Mouse (Mus musculus) hindlimb bud, embryonic 11.5 days (tissue): ENCODE data around the gene Skil.

Source experiments
- DNase-seq: peaks from one replicate; pipeline ENCODE4 v3.0.0-alpha.2; 2012; ENCODE audit warnings: low read depth, low spot score; ENCODE audit errors: extremely low spot score

Skil gene

DNA sequence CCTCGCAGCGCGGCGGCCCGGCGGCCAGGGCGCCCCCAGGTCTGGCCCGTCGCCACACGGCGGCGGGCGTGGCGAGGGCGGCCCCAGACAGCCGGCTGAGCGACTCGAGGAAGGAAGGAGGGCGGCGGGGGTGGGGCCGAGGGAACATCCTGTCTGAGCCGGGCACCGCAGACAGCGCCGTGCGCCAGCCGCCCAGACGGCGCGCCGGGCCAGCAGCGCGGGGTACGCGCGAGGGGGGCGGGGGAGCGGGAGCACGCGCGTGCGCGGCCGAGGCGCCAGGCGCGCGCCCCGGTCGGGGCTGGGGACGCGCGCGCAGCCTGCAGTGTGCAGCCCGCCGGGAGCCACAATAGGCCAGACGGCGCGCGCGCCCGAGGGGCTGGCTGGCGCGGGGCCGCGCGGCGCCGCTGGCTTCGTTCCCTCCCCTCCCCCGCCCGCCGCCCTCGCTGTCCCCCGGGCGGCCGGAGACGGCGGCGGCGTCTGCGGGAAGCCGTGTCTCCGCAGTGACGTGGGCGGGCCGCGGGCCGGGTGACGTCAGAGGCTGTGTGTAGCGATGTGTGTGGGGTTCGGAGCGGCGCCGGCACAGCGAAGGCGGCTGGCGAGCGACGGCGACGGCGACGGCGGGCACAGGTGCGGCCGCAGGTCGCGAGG is at the start of gene Skil:
Skil (plus strand) TSS at position 528 of the 648 bp plus-strand sequence.
- no peak for DNase-seq

DNA sequence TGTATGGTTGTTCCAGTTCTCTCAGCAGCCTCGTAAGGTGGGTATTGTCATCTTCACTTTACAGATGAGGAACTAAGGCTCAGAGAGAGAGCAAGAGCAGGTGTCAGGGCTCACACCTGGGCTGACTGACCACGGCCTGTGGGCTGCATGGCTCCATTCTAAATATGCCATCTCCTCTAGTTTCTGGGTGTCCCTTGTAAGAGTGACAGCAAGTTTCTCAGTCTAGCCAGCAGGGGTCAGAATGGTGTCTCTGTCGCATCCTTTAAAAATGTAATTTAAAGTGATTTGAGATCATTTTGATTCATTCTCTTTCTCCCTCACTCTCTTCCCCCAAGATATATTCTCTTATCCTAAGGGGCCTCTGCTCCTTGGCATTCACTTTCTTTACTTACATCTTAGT is 47.6 kb upstream of the Skil start:
- DNase-seq: no peak

DNA sequence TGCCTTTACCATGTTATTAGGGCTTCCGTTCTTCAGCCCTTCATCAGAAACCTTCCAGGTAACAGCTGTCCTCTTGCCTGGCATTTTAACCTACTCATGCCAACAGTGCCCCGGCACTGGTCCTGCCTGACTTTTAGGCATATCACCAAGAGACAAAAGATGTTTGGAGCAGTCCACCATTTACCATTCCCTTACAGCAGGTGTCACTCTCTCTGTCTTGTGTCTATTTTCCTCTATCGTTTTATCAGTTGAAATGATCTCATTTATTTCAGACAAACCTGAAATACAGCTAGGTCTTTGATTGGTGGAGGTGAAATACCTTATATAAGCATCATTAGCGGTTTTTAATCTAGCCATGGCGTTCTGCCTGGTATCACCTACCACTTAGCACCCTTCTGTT is 45.8 kb upstream of the Skil start:
- no peak for DNase-seq

DNA sequence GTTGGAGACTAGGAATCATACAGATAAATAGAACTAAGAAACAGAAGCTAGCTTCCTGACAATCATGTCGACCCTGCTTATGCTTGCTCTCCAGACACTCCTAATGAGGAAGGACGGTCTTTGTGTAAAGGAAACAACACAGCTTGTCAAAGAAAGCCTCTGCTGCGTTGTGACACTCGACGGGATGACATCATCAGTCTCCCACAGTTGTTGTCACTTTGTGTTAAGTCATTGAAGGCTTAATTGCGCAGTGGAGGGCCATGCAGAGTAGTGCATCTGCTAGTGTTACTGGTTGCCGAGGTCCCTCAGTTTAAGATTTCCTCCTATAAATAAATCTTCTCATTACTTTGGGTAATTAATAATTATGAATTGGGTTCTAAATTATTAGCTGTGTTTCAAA is 44.5 kb upstream of the Skil start:
- DNase-seq: no peak

DNA sequence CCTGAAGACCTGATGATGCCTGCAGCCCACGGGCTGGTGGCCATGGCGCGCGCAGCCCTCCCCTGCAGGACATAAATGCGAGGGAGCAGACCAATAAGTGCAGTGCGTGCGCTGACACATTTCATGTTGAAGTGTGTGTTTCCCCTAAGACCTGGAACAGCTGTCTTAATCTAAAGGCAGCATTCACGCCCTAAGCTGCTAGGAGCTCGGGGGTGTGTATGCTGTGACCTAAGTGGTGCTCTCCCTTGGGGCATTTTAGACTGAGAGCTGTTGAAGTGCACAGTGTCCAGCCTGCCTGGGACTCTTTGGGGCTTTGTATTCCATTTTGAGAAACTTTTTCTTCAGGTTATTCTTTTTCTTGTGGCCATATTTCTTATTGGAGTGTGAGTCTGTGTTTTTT is 43.1 kb upstream of the Skil start:
- no peak for DNase-seq

DNA sequence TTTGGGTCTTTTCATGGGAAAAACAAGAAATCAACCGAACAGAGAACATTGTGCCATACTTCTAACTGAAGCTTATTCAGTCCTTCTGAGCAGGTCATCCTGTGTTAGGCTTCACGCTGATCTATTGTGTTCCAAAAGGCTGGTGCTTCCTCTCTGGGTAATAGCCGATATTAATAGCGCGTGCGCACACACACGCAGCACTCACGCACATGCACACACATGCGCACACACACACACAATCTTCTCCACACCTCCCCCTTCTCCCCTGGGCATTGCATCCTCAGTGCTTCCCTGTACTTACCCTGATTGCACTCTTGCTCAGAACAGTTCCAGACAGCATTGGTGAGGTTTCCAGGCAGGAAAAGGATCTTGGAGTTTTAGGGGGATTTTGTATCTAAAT is 41.7 kb upstream of the Skil start:
- DNase-seq: no peak

DNA sequence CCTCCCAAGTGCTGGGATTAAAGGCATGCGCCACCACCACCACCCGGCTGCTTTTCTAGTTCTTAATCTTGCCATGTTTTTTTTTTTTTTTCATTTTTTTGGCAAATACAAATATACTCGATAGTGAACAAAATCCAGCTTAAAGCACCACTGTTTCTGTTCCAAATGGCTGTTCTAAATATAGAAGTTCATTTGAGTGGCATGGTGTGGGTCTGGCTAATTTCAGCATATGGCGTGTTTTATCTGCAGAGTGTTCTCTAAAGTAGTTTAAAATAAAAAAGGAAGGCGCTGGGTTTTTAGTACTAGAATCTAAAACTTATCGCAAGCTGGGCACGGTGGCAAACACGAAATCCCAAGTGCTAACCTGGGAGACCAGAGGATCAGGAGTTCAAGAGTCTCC is 40.0 kb upstream of the Skil start:
- DNase-seq: no peak

DNA sequence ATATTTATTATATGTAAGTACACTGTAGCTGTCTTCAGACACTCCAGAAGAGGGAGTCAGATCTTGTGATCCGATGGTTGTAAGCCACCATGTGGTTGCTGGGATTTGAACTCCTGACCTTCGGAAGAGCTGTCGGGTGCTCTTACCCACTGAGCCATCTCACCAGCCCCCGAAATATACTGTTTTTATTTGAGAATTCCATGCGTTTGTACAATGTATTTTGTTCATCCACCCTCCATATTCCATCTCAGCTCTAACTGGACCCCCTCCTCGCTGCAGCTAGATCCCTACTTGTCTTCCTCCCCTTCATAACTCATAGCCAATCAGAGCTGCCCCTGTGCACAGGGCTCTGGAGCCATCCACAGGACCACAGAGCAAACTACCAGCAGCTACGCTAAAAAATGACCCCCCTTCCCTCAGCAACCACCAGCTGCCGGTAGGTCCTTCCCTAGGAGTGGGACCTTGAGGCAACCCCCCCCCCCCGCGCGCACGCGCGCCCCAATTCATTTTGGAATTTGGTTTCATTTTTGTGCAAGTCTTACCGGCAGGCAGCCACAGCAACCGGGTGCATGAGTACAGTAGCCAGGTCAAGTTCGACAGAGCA is 38.7 kb upstream of the Skil start:
- no peak for DNase-seq

DNA sequence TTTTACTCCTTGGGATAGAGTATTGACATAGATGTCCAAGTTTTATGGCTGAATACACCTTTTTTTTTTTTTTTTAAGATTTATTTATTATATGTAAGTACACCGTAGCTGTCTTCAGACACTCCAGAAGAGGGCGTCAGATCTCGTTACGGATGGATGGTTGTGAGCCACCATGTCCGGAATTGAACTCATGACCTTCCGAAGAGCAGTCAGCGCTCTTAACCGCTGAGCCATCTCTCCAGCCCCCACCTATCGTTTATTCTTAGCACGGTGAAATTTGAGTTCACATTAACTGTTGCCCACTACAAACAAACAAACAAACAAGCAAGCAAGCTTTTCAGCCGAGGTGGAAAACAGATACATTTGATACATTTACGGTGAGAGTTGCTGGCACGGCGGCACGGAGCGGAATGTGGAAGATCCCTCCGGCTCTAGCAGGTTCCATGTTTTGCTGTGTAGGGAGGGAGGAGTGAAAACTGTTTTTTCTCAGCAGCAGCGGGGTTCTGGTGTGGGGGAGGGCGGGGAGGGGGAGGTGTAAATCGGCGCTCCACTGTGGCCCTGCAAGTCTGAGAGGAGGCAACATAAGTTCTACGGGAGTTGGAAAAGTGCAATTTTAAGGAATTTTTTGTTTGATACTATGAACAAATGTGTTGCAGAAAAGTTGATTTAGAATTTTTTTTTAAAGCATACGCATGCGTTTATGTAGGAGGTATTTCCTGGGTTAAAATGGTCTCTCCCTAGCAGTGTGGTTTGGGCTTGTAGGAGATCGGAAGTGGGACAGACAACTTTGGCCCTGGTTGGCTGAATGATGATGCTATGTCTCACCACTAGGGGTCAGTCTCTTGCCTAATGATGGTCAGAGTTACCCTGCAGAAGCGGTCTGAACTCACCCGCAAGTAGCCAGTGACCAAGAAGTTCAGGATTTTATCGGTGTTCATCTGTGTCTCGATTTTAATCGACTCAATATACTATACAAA is 37.9 kb upstream of the Skil start:
- DNase-seq: peak; percentile 97

DNA sequence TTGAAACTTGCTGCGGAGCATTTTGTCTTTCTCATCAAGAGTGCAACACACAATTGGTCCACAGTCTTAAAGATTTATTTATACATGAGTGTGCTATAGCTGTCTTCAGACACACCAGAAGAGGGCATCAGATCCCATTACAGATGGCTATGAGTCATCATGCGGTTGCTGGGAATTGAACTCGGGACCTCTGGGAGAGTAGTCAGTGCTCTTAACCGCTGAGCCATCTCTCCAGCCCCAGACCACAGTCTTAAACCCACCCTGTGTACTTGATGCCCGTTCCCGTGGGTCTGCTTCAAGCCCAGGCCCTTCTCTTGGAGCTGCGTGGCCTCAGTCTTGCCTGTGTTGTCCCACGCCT is 34.1 kb upstream of the Skil start:
- no peak for DNase-seq

DNA sequence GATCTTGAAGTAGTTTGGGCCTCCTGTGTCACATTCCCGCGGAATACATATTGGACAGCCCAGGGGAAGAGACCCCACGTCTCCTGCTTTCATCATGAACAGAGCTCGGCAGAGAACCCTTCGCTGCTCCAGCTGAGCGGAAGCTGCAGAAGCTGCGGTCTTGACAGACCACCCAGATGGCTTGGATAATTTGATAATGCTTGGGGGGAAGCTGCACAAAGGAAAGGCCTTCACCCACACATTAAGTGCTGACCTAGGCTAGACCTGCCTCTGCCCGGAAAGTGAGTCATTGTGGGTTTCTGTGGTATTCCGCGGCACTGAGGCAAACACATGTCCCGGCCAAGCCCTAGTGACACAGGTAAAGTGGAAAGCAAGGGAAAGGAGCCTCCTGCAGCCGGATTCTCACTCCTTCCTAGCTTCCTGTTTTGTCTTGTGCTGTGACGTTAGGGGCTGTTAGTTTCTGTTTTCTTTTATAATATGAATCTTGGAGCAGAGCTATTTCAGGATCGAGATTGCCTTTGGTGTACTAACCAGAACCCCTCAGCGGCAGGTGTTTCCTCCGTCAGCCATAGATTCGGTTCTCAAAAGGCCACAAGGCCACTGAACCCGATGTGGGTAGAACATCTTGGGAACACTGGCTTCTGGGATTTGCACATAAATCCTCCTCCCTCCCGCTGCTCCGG is 33.6 kb upstream of the Skil start:
- DNase-seq: no peak

DNA sequence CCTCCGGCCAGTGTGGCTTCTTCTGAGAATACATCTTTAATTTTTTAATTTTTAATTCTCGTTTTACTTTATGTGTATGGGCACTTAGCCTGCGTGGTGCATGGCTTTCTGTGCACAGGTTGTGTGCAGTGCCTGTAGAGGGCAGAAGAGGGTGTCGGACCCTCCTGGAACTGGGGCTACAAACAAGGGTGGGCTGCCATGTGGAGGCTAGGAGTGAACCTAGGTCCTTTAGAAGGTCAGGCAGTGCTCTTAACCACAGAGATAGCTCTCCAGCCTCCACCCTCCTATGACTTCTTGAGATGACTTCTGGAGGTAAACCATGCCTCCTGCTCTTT is 33.1 kb upstream of the Skil start:
- no peak for DNase-seq

DNA sequence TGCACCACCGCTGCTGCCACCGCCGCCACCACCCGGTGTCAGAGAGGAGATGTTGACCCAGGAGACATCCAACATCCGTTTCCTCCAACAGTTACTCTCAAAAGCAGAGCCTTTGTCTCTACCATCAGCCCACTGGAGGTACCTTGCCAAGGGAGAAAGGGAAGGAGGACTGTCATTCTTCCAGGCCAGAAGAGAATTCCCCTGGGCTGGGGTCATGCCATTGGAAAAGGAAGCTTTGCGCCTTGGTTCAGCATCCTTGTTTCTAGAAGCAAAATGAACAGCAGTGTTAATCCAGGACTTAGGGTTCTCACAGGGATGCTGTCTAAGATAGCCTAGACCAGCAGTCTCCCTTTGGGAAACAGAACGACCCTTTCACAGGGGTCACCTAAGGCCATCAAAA is 32.5 kb upstream of the Skil start:
- no peak for DNase-seq

DNA sequence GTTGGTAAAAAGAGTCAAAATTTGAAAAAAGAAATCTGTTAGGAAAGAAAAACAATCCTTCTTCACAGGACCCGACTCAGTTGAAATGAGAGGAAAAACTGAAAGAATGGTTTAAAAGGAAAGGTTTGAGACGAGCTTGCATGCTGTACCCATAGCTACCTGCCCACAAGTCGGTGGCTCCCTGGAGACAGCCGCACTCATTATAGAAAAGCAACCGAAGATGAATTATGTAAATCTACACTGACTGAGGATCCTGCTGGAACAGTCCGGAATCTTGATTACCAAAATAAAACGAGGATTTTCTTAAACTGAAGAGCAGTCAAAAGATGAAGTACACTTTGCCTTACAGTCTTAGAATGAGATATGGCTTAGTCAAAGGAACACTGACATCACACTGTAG is 26.4 kb upstream of the Skil start:
- no peak for DNase-seq

DNA sequence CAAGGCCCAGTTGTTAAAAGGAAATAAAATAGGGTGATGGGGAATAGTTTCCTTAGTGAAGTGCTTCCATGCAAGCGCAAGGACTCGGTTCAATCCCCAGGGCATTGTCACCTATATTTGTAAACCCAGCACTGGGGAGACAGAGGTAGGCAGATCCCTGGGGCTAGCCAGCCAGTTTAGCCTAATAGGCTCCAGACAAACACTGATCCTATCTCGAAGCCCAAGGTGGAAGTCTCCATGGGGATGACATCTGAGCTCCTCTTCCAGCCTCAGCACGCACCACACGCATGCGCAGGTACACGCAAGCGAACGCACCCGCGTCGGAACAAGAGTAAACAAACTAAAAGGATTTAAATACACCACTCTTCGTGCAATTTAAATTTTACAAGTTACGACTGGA is 23.1 kb upstream of the Skil start:
- DNase-seq: no peak

DNA sequence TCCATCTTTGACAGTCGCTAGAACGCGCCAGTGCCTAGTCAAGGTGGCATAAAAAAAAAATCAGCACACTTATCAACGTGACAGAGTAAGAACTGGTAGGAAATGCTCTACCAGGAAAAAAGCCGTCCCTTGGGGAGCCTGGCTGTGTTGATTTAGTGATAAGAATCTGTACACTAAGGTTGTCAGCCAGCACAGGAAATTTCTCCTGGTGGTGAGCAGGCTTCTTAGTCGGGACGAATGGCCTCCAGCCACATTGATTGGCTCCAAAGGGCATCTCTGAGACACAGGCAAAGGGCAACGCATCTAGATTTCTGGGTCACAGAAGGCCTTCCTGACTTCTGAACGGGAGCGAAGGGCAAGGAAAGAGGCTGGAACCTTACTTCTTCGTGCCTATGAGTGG is 19.1 kb upstream of the Skil start:
- no peak for DNase-seq

DNA sequence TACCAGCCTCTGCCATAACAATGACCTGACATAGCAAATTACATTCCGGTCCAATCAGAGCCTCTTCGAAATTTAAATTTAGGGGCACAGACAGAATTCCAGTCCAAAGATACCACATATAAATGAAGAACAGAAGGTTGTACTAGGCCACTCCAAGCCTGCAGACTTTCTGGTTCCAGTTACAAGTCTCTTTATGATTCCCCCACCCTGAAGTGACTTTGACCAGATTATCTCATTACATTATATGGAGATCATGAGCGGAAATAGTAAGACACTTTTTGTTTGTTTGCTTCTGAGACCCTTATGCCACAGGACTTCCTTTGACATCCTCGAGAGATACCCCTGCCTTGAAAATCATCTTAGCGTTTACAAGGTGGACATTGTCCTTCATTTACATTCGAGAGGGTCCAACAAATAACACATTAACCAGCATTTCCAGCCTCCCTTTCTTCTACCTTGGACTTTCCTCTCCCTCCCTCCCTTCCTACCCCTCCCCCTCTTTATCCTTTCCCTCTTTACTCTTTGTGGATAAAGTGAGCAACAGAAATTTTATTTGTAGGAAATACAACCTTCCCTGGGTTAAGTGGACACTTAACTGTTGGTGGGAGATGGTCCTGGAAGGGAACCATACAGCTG is 17.7 kb upstream of the Skil start:
- no peak for DNase-seq

DNA sequence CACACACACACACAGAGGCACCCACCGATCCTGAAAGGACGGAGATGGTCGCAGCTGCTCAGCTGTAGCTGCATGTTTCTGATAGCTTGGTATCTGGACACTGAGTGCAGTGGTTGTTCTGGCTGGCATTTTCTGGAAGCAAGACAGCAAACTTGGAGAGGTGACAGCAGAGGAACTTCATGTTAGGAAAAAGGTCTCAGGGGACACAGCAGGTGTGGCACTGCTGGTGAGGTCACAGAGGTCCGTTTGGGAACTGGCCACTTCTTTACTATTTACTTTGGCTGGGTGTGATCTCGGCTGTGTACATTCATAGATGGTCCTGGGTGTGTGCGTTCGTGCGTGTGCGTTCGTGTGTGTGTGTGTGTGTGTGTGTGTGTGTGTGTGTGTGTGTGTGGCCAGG is 15.4 kb upstream of the Skil start:
- DNase-seq: no peak

DNA sequence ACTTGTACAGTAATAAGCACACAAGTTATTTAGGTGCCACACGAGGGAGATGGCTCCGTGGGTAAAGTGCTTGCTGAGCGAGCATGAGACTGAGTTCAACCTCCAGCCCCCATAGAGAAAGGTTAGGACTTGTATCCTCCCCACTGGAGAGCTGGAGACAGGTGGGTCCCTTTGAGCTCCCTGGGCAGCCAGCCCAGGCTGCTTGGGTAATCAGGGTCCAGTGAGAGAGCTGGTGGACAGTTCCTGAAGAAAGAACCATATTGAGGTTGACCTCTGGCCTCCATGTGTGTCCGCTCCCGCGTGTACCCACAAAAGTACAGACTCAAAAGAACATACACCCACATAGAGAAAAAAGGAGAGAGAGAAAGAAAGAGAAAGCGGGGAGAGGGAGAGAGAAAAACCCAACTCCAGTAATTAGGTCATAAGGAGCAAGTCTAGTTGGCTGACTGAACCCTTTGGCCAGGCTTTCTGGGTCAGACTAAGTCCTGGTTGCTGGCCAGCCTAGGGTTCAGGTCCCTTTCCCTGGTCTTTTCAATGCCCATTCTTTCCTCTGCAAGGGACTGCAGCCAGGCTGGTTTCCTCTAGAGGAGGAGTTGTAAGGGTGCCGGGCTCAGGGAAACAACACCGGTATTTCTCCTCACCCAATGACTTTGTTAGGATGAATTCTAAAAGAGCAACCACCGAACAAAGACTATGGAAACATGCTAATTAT is 13.9 kb upstream of the Skil start:
- no peak for DNase-seq

DNA sequence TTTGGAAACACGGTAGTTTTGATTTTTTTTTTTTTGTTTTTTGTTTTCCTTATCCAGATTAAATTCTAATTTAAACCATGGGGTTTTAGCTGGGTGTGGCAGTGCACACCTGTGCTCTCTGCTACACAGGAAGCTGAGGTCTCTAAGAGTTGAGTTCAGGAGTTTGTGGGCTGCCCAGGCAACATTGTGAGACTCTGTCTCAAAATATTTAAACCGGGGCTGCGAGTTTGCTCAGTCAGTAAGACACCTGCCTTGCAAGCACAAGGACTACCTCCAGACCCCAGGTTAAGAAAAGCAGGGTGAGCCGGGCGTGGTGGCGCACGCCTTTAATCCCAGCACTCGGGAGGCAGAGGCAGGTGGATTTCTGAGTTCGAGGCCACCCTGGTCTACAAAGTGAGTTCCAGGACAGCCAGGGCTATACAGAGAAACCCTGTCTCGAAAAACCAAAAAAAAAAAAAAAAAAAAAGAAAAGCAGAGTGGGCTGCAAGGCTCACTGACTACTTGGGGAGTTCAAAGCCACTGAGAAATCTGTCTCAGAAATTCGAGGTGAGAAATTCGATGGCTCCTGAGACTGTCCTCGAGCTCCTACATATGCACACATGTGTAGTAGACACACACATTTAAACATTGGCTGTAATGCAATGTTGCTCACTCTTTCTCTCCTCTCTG is 11.9 kb upstream of the Skil start:
- DNase-seq: no peak
